Mouse (Mus musculus) neural tube, embryonic 13.5 days (tissue): ENCODE data around the gene Lama2. TPM values are rescaled to one million over a fixed set of nuclear protein-coding genes. Genes with fewer than 3 reads are reported as not detected.

Source experiments
- ATAC-seq: fragments of 200-750 bp; cut with Nextera tagmentation; 2 replicates; pipeline ENCODE4 v1.8.0; 2017; ENCODE audit warnings: low read depth, mild to moderate bottlenecking, moderate TSS enrichment, moderate library complexity
- H3K27ac ChIP-seq: fragments of 300-500 bp; sonication (generic); replicated peaks from 2 replicates; pipeline ENCODE4 v1.5.1; 2015; ENCODE audit warnings: moderate library complexity, mild to moderate bottlenecking, inconsistent platforms
- H3K27me3 ChIP-seq: fragments of 300-500 bp; sonication (generic); 2 replicates; pipeline ENCODE4 v1.6.1; 2015; ENCODE audit warnings: mild to moderate bottlenecking, inconsistent platforms
- H3K36me3 ChIP-seq: fragments of 300-500 bp; sonication (generic); 2 replicates; pipeline ENCODE4 v1.6.1; 2015; ENCODE audit warnings: mild to moderate bottlenecking, inconsistent platforms
- H3K4me1 ChIP-seq: fragments of 300-500 bp; sonication (generic); replicated peaks from 2 replicates; pipeline ENCODE4 v1.6.1; 2015; ENCODE audit warnings: inconsistent platforms
- H3K4me2 ChIP-seq: fragments of 300-500 bp; sonication (generic); 2 replicates; pipeline ENCODE4 v1.6.1; 2015; ENCODE audit warnings: inconsistent platforms, mild to moderate bottlenecking, moderate library complexity
- H3K4me3 ChIP-seq: fragments of 300-500 bp; sonication (generic); 2 replicates; pipeline ENCODE4 v1.5.1; 2015; ENCODE audit warnings: mild to moderate bottlenecking, inconsistent platforms
- H3K9ac ChIP-seq: fragments of 300-500 bp; sonication (generic); 2 replicates; pipeline ENCODE4 v1.6.1; 2015; ENCODE audit warnings: moderate library complexity, mild to moderate bottlenecking, inconsistent platforms
- H3K9me3 ChIP-seq: fragments of 300-500 bp; sonication (generic); 2 replicates; pipeline ENCODE4 v1.6.1; 2016; ENCODE audit warnings: inconsistent platforms
- WGBS: fragments of 180-500 bp; shearing (Covaris S2); methylation state at CpG from one replicate; pipeline ENCODE4 v1.1.7; 2015; 5-methylcytosine and 5-hydroxymethylcytosine counted together
- polyA plus RNA-seq: library from polyadenylated mRNA; unstranded; fragments of >200 nt; fragmentation: Nextera tagmentation; extraction: Ambion mirVana; gene quantifications from 2 replicates; pipeline ENCODE4 v1.2.1, GENCODE M21; 2015

Gene Lama2
- polyA plus RNA-seq, 1 experiment from 2014 or later = 10.5 TPM

GRCm38 (mm10) chr10:27135768-27136167, 483.8 kb downstream of the Lama2 start:
- Histone ChIP-seq H3K27ac (no peak overlapping the region), H3K9me3 (no peaks in the 10 kb centered on the region), H3K27me3 (no peaks in the 10 kb centered on the region), H3K9ac (no peak overlapping the region), H3K36me3 (no peaks in the 10 kb centered on the region), H3K4me2 (no peak overlapping the region), H3K4me3 (no peak overlapping the region), H3K4me1 (peaks cover 4% of the 10 kb centered on the region)
- WGBS = 88% methylated on average over 1 of the region's 1 CpGs
- ATAC-seq = no peak

- H3K4me1 ChIP-seq = no peaks in the 10 kb centered on the region; the same call in 1 of the 2 replicates
- no peaks in the 10 kb centered on the region for H3K27me3 ChIP-seq
- H3K27ac ChIP-seq = no peak overlapping the region
- WGBS = 10% methylated on average over 1 of the region's 1 CpGs
- no peak overlapping the region for H3K9ac ChIP-seq
- no peak overlapping the region for H3K4me2 ChIP-seq
- H3K36me3 ChIP-seq = no peaks in the 10 kb centered on the region
- no peaks in the 10 kb centered on the region for H3K9me3 ChIP-seq
- H3K4me3 ChIP-seq = no peak overlapping the region
- 0 out of 2 replicates have a peak, but pooled peaks have one; percentile 47 for ATAC-seq
Observed at GRCm38 (mm10) chr10:27133135-27133534, 486.4 kb downstream of the Lama2 start.

DNA sequence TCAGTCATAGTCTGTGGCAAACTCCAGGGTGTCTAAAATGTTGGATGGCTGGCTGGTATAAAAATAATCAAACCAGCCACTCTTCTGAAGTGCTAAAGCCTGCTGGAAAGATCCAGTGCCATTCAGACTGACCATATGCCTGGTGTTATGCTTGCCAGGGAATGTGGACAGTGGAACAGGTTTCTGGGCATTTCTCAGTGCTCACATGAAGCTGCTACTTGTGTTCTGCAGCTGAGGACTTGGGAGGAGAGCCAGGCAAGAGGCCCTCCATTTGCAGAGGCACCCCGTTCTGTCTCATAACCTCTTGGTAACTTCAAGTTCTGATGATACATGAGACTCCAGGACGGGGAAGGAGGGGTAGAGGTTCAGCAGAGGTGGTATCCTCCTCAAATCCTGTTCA, 492.1 kb downstream of the Lama2 start:
- H3K9me3 ChIP-seq = no peaks in the 10 kb centered on the region
- no peaks in the 10 kb centered on the region for H3K4me1 ChIP-seq
- ATAC-seq = no peak
- H3K4me2 ChIP-seq = no peak overlapping the region
- H3K27ac ChIP-seq = no peak overlapping the region
- H3K36me3 ChIP-seq = no peaks in the 10 kb centered on the region
- H3K27me3 ChIP-seq = no peaks in the 10 kb centered on the region
- 81% methylated on average over 2 of the region's 2 CpGs for WGBS
- H3K4me3 ChIP-seq = no peak overlapping the region
- H3K9ac ChIP-seq = no peak overlapping the region

DNA sequence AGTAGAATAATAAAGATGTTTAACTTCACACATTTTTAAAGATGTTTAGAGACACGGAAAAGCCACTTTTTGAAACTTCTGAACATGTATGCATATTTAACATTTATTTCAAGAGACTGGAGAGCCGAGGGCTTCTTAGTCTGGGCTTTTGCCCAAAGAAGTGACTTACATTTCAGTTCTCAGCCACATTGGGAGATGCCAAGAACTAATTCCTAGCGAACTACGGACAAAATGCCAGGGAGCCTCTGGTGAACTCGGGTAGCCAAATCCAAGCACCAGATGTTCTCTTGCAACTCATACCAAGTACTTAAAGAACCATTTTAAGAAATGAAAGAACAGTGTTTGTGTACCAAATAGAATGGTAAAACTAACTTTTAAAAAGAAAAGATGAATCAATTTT, 495.8 kb downstream of the Lama2 start:
- no peak for ATAC-seq
- H3K4me3 ChIP-seq = no peak overlapping the region
- H3K4me2 ChIP-seq = no peak overlapping the region
- H3K9me3 ChIP-seq = no peaks in the 10 kb centered on the region
- 80% methylated on average over 5 of the region's 5 CpGs for WGBS
- H3K27me3 ChIP-seq = no peaks in the 10 kb centered on the region
- no peak overlapping the region for H3K9ac ChIP-seq
- H3K4me1 ChIP-seq = no peaks in the 10 kb centered on the region
- no peaks in the 10 kb centered on the region for H3K36me3 ChIP-seq
- H3K27ac ChIP-seq = no peak overlapping the region

GRCm38 (mm10) chr10:27117815-27118214, 501.7 kb downstream of the Lama2 start:
- no peak overlapping the region for H3K4me2 ChIP-seq
- H3K9me3 ChIP-seq = no peaks in the 10 kb centered on the region
- ATAC-seq = no peak
- H3K4me1 ChIP-seq = no peaks in the 10 kb centered on the region
- no peak overlapping the region for H3K4me3 ChIP-seq
- H3K36me3 ChIP-seq = no peaks in the 10 kb centered on the region
- WGBS = 92% methylated on average over 3 of the region's 3 CpGs
- H3K27me3 ChIP-seq = no peaks in the 10 kb centered on the region
- no peak overlapping the region for H3K9ac ChIP-seq
- no peak overlapping the region for H3K27ac ChIP-seq

- no peak overlapping the region for H3K27ac ChIP-seq
- H3K9ac ChIP-seq = no peak overlapping the region
- H3K9me3 ChIP-seq = no peaks in the 10 kb centered on the region
- WGBS = 86% methylated on average over 2 of the region's 2 CpGs
- H3K27me3 ChIP-seq = no peaks in the 10 kb centered on the region
- H3K4me1 ChIP-seq = no peaks in the 10 kb centered on the region
- no peak overlapping the region for H3K4me2 ChIP-seq
- H3K4me3 ChIP-seq = no peak overlapping the region
- ATAC-seq = no peak
- H3K36me3 ChIP-seq = no peaks in the 10 kb centered on the region
Observed at GRCm38 (mm10) chr10:27116938-27117647, 502.5 kb downstream of the Lama2 start.

- H3K4me3 ChIP-seq = no peak overlapping the region
- 94% methylated on average over 3 of the region's 3 CpGs for WGBS
Observed at GRCm38 (mm10) chr10:27114131-27114530, 505.4 kb downstream of the Lama2 start.

GRCm38 (mm10) chr10:27103811-27104210, 515.7 kb downstream of the Lama2 start:
- H3K27ac ChIP-seq = no peak overlapping the region
- H3K27me3 ChIP-seq = no peaks in the 10 kb centered on the region
- H3K4me1 ChIP-seq = no peaks in the 10 kb centered on the region
- ATAC-seq = no peak
- no peaks in the 10 kb centered on the region for H3K9me3 ChIP-seq
- WGBS = 83% methylated on average over 5 of the region's 5 CpGs
- H3K36me3 ChIP-seq = no peaks in the 10 kb centered on the region
- H3K4me2 ChIP-seq = no peak overlapping the region
- H3K4me3 ChIP-seq = no peak overlapping the region
- H3K9ac ChIP-seq = no peak overlapping the region

More at GRCm38 (mm10) chr10:27114131-27114530, 505.4 kb downstream of the Lama2 start:
- no peaks in the 10 kb centered on the region for H3K4me1 ChIP-seq
- H3K36me3 ChIP-seq = no peaks in the 10 kb centered on the region
- H3K27me3 ChIP-seq = no peaks in the 10 kb centered on the region
- H3K27ac ChIP-seq = no peak overlapping the region
- ATAC-seq = no peak
- no peaks in the 10 kb centered on the region for H3K9me3 ChIP-seq
- H3K9ac ChIP-seq = no peak overlapping the region
- no peak overlapping the region for H3K4me2 ChIP-seq

- Histone ChIP-seq H3K9me3 (no peaks in the 10 kb centered on the region), H3K27ac (no peak overlapping the region), H3K27me3 (no peaks in the 10 kb centered on the region), H3K4me1 (no peaks in the 10 kb centered on the region), H3K4me2 (no peak overlapping the region), H3K4me3 (no peak overlapping the region), H3K36me3 (no peaks in the 10 kb centered on the region), H3K9ac (no peak overlapping the region)
- ATAC-seq = no peak
- WGBS = 80% methylated on average over 3 of the region's 3 CpGs
Observed at GRCm38 (mm10) chr10:27101800-27102353, 517.7 kb downstream of the Lama2 start.

DNA sequence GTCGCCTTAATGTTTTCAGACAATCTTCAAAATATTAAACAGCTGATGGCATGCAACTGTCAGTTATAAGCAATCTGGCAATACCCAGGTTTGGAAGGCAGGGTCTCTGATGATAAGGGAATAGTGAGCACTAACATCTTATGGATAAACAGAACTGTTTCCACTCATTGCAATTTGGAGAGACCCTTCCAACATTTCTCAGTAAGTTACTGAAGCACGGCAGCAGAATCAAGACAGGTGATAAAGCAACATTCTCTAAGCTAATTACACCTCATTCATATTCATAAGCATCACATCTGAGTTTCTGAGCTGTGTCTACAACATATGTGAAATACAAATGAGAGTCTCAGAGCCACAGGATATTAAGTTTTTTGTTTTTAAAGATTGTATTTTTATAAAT, 542.4 kb downstream of the Lama2 start:
- no peak overlapping the region for H3K27ac ChIP-seq
- no peaks in the 10 kb centered on the region for H3K27me3 ChIP-seq
- H3K4me1 ChIP-seq = no peaks in the 10 kb centered on the region
- no peak overlapping the region for H3K9ac ChIP-seq
- H3K9me3 ChIP-seq = no peaks in the 10 kb centered on the region
- ATAC-seq = no peak
- H3K36me3 ChIP-seq = no peaks in the 10 kb centered on the region
- H3K4me3 ChIP-seq = no peak overlapping the region
- no peak overlapping the region for H3K4me2 ChIP-seq
- WGBS = 73% methylated on average over 2 of the region's 2 CpGs

GRCm38 (mm10) chr10:27068794-27069435, 550.6 kb downstream of the Lama2 start:
- no peaks in the 10 kb centered on the region for H3K4me1 ChIP-seq
- no peaks in the 10 kb centered on the region for H3K36me3 ChIP-seq
- WGBS = 89% methylated on average over 2 of the region's 2 CpGs
- no peak for ATAC-seq
- no peak overlapping the region for H3K4me2 ChIP-seq
- H3K27me3 ChIP-seq = no peaks in the 10 kb centered on the region
- H3K9ac ChIP-seq = no peak overlapping the region
- H3K27ac ChIP-seq = no peak overlapping the region
- no peak overlapping the region for H3K4me3 ChIP-seq
- H3K9me3 ChIP-seq = no peaks in the 10 kb centered on the region

DNA sequence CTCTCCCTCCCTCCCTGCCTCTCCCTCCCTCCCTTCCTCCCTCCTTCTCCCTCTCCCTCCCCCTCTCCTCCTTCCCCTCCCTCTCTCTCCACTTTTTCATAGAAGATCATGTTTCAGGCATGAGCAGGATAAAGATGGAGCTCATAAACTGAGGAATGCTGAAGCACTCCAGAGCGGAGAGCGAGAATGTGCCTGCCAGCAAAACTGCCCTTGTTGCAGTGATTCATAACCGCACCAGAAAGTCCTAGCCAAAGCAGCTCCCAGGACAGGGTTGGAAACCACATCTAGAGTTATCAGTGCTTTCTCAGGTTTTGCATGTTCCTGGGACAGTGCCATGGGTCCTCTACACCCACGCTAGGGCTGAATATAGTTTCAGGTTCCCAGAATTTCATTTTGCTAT, 555.9 kb downstream of the Lama2 start:
- no peak overlapping the region for H3K9ac ChIP-seq
- H3K4me2 ChIP-seq = no peak overlapping the region
- no peak for ATAC-seq
- WGBS = 67% methylated on average over 4 of the region's 4 CpGs
- H3K9me3 ChIP-seq = no peaks in the 10 kb centered on the region
- H3K27me3 ChIP-seq = no peaks in the 10 kb centered on the region
- H3K4me1 ChIP-seq = no peaks in the 10 kb centered on the region
- no peak overlapping the region for H3K4me3 ChIP-seq
- no peak overlapping the region for H3K27ac ChIP-seq
- no peaks in the 10 kb centered on the region for H3K36me3 ChIP-seq
